Mouse (Mus musculus): ENCODE results near the gene Phlda1. TPM values are rescaled to one million over a fixed set of nuclear protein-coding genes. Genes with fewer than 3 reads are reported as not detected.

Phlda1 gene
- 1.9 and 2.3 TPM in 2 replicates for polyA plus RNA-seq (2012; rRNA removed)

DNA sequence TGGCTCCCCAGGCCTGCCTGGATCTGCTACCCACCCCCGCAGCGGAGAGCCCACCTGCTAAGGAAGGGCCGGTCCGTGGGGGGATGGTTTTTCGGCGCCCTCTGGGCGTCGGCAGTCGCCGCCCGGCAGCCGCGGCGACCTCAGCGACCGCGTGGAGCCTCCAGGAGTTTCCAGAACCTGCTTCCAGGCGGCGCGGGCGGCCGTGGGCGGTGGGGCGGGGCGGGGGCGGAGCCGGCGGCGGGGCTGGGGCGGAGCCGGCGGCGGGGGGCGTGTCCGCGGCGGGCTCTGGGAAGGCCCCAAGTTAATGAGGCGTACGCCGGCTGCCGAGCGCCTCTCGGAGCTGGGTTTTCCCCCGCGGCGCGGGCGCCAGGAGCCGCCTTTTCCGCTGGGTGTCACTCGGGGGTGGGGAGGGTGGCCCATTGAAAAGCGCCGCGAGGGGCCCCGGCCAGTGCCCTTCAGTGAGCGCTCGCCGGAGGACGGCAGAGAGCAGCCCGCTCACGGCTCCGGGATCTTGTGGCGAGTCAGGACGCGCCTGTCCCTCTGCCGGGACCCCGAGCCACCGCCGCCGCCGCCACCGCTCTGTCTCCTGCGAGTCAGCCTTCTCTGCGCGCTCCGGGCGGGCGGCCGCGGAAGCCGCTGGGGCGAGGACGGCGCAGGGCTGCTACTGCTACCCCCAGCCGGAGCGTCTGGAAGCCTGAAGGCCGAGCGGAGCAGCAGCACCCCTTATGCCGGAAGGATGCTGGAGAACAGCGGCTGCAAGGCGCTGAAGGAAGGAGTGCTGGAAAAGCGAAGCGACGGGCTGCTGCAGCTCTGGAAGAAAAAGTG lies at the start of gene Phlda1:
TSS of gene Phlda1 (plus strand) at position 186 of the 825 bp plus-strand sequence.

DNA sequence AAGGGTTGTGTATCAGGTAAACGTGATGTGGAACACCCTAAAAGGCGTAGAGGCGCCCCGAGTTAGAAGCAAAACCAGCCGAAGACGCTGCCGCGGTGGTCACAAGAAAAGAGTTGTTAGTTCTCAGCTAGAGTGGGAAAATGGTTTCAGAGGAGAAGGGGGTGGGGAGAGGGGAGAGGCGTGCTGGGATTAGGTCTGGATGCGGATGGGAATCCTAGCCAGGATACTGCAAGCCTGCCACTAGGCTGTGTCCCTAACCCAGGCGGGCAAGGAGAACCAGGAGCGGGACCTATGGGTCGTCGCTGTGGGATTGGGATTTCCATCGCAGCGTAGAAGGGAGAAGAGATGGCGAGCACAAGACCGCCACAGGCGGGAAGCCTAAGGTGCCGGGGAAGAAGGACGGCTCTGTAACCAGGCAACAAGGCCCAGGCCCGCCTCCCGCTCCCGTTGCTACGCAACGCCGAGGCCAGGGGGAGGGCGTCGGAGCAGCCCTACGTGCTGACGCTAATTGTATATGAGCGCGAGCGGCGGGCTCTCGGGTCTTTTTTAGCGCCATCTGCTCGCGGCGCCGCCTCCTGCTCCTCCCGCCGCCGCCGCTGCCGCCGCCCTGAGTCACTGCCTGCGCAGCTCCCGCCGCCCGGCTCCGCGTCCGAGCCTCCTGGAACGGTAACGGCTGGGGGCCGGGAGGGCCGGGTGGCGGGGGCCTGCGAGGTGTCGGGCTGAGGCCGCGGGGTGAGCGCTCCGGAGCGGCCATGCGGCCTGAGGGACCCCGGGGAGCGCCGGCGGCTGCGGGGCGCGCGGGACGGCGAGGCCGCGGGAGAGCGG lies 33.2 kb upstream of the Phlda1 start, which contains the start of gene Nap1l1:
TSS of gene Nap1l1 (plus strand) at position 538 of the 825 bp plus-strand sequence.

Other genes starting within 250 kb of the Phlda1 start
- 1.2 and 1.3 TPM in 2 replicates for gene Bbs10, start 207.6 kb upstream of the Phlda1 start, polyA plus RNA-seq (2012; rRNA removed)
- gene Nap1l1, start 33.1 kb upstream of the Phlda1 start, polyA plus RNA-seq (2012; rRNA removed): 146 TPM in 2 replicates

Data from liver, embryonic 14 days (tissue).